Mouse (Mus musculus): ENCODE results near the gene Mmp24.

Gene Mmp24

GRCm38 (mm10) chr2:155774261-155774926 lies 748 bp upstream of the Mmp24 start:
- in situ Hi-C loops (cut with MboI, MseI), result loop anchor here in 1 of 2 experiments (10.0 to 25.0 kb wide), 2 partner anchors 262 to 1520 kb away; partner anchors contain the start of genes Acss2, Bpifb9a and Ggt7

GRCm38 (mm10) chr2:155775685-155776263 lies 632 bp downstream of the Mmp24 start:
- in situ Hi-C loops (cut with MboI, MseI), result loop anchor here (10.0 to 25.0 kb wide), 2 partner anchors 288 to 1521 kb away; partner anchors contain the start of gene Bpifb9a (in 1 of the 2)

DNA sequence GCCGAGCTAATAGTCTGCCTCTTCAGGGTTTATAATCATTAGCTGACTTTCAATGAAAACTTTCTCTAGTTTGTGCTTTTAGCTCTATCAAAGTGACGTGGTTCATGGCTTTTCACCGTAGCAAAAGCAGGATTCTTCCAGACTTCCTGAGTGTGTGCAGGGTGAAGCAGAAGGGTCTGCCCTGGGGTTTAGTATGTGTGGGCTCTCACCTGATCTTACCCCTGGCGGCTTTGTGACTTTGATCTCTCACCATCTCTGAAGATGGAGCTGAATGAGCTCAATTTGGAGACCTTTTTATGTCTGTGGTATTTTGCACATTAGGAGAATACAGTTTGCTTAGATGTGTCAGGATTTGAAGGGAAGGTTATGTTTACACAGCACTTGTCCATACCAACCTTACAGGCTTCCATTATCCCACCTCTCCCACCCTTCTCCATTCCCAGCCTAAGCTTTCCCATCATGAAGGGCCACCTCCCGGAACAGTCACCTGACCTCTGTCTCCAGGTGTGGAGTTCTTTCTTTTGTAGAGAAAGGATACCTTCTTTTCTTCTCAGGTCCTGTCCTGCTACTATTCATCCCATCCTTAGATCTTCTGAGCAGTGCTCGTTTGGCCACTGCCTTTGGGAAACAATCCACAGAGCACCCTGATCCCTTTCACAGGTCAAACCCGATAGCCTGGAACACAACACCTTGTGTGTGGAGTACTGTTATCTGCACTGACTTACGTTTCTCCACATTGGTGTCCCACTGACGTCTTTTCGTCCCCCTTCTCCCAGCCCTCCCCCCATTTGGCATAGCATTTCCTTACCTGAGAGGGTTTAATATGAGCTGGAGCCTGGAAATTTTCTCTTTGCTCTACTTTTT lies 1.9 kb downstream of the Mmp24 start:
- in situ Hi-C loops (cut with MboI, MseI), result loop anchor here (10.0 to 25.0 kb wide), 2 partner anchors 290 to 1522 kb away; partner anchors contain the start of gene Bpifb9a (in 1 of the 2)

DNA sequence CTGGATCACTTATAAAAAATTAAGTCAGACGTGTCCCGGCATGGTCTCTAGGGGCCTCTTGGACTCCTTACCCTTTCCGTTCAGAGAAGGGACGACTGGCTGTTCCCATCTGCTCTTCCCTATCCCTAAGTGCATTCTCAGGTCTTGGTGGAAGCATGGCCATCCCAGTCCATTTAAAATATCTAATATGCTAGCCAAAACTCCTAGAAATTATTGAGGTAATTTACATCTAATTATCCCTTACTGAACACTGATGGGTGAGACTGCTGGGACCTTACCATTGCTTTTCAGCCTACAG lies 2.5 kb downstream of the Mmp24 start:
- in situ Hi-C loops (cut with MboI, MseI), result loop anchor here (10.0 to 25.0 kb wide), 2 partner anchors 290 to 1523 kb away; partner anchors contain the start of gene Bpifb9a (in 1 of the 2)

GRCm38 (mm10) chr2:155778004-155778403 lies 2.9 kb downstream of the Mmp24 start:
- in situ Hi-C loops (cut with MboI, MseI), result loop anchor here (10.0 to 25.0 kb wide), 2 partner anchors 291 to 1523 kb away; partner anchors contain the start of gene Bpifb9a (in 1 of the 2)

GRCm38 (mm10) chr2:155779066-155779465 lies 3.9 kb downstream of the Mmp24 start:
- in situ Hi-C loops (cut with MboI, MseI), result loop anchor here (10.0 to 25.0 kb wide), 2 partner anchors 292 to 1524 kb away; partner anchors contain the start of gene Bpifb9a (in 1 of the 2)

- in situ Hi-C loops (cut with MboI, MseI), result loop anchor here (10.0 to 25.0 kb wide), 2 partner anchors 292 to 1525 kb away; partner anchors contain the start of gene Bpifb9a (in 1 of the 2)
These were observed 4.4 kb downstream of the Mmp24 start for GRCm38 (mm10) chr2:155779506-155779905.

- in situ Hi-C loops (cut with MboI, MseI), result loop anchor here in 1 of 2 experiments (25.0 kb wide), 1 partner anchor 297 kb away; no protein-coding TSS in a partner anchor
These were observed 9.4 kb downstream of the Mmp24 start for GRCm38 (mm10) chr2:155784534-155784933.

DNA sequence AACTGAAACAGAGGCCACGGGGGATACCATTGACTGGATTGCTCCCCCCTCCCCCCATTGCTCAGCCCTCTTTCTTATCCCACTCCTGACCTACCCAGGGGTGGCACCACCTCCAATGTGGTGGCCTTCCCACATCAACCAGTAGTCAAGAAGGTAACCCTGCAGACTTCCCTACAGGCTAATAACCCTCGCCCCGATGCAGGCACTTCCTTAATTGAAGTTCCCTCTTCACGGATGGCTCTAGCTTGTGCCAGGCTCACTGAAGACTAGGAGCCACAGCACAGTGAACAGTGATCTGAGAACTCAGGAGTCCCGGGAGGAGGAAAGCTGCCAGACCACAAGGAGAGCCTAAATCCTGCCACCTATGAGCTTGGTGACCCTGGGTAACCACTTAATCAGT lies 11.8 kb downstream of the Mmp24 start:
- in situ Hi-C loops (cut with MboI, MseI), result loop anchor here in 1 of 2 experiments (25.0 kb wide), 1 partner anchor 300 kb away; no protein-coding TSS in a partner anchor

DNA sequence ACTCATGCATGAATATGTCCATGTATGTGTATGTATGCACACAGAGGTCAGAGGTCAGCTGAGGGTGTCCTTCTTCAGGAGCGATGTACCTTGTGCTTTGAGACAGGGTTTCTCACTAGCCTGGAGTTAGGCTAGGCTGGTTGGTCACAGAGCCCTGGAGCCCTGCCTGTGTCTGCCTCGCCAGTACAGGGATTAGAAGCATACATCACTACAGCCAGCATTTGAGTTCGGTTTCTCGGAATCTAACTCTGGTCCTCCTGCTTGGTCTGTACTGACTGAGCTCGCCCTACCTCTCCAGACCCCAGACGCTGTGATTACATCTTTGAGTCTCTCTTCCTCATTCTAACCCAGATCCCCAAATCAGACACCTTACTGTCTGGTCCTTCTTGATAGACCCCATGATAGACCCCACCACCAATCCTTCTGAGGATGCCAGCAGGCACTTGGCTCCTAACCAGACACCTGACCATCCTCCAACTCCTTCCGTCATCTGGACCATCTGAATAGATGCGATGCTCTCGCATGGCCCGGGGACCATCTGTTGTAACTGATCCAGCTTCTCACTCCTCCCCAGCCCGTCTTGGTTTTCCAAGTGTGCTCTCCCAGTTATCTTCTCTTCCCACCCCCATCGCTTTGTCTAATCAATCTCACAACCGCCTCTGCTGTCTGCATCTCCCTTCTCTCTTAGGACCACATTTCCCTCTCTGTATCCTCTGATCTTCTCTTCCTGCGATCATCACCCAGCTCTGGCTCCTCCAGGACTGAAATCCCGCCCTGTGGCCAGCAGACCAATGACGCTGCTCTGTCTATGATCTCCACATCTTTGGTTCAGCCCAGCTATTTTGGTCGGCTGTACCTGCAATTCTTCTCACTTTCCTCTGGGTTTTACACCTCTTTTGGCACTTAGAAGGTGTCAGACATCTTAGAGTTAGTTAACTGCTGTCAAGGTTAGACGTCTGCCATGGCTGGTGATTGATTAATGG lies 13.1 kb downstream of the Mmp24 start:
- in situ Hi-C loops (cut with MboI, MseI), result loop anchor here in 1 of 2 experiments (25.0 kb wide), 1 partner anchor 301 kb away; no protein-coding TSS in a partner anchor

- in situ Hi-C loops (cut with MboI, MseI), result loop anchor here in 1 of 2 experiments (25.0 kb wide), 1 partner anchor 306 kb away; no protein-coding TSS in a partner anchor
These were observed 17.8 kb downstream of the Mmp24 start for GRCm38 (mm10) chr2:155792899-155793298.

GRCm38 (mm10) chr2:155794674-155795445 lies 19.7 kb downstream of the Mmp24 start:
- in situ Hi-C loops (cut with MboI, MseI), result loop anchor here in 1 of 2 experiments (25.0 kb wide), 1 partner anchor 308 kb away; no protein-coding TSS in a partner anchor

GRCm38 (mm10) chr2:155798613-155799012 lies 23.5 kb downstream of the Mmp24 start:
- in situ Hi-C loops (cut with MboI, MseI), result loop anchor here in 1 of 2 experiments (25.0 kb wide), 1 partner anchor 311 kb away; no protein-coding TSS in a partner anchor

- in situ Hi-C loops (cut with MboI, MseI), result no loop called here
These were observed 27.6 kb downstream of the Mmp24 start for GRCm38 (mm10) chr2:155802761-155803160.

- in situ Hi-C loops (cut with MboI, MseI), result no loop called here
These were observed 28.9 kb downstream of the Mmp24 start for GRCm38 (mm10) chr2:155804053-155804452.

GRCm38 (mm10) chr2:155805231-155805924 lies 30.2 kb downstream of the Mmp24 start:
- in situ Hi-C loops (cut with MboI, MseI), result no loop called here

GRCm38 (mm10) chr2:155805925-155806255 lies 30.7 kb downstream of the Mmp24 start:
- in situ Hi-C loops (cut with MboI, MseI), result no loop called here

DNA sequence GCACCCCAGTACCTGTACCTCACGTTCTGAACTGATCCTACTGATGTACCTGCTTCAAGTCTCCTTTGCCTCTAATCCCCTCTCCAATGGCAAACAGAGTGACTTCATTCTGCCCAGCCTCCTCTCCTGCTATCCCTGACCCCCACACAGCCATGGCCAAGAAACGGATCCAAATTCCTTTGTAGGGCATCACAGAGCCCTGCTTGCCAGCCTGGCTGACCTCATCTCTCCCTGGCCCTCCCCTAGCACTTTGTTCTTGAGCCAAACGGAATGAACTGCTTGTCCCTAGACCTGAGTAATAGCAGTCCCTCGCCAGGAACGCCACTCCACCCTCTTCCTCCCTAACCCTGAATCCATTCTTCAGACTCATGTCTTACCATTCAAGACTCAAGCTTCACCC lies 31.4 kb downstream of the Mmp24 start:
- in situ Hi-C loops (cut with MboI, MseI), result no loop called here

DNA sequence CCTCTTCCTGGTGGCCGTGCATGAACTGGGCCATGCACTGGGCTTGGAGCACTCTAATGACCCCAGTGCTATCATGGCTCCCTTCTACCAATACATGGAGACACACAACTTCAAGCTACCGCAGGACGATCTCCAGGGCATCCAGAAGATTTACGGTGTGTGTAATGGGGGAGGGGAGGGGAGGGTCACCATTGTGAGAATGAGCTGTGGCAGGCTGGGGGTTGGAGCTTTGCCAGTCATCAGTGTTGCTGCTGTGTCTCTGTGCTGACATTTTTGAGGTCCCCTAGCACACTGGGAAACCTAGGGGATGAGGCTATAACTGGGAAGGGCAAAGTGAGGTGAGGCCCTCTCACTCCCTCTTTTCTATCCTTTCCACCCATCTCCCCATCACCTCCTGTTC lies 32.3 kb downstream of the Mmp24 start:
- in situ Hi-C loops (cut with MboI, MseI), result no loop called here

Measured in T-helper 17 cell (primary cell).